Mouse (Mus musculus): ENCODE measurements around the gene Asic2.

Asic2 gene

GRCm38 (mm10) chr11:80858065-80858464, 1110.2 kb downstream of the Asic2 start, which contains the start of gene Spaca3:
Spaca3 (plus strand) TSS chr11:80858365.
- no peak for DNase-seq (ENCODE audit: low spot score in 2 of 2)

GRCm38 (mm10) chr11:80856827-80857226, 1111.4 kb downstream of the Asic2 start:
- no peak for DNase-seq (ENCODE audit: low spot score in 2 of 2)

GRCm38 (mm10) chr11:80854908-80855307, 1113.3 kb downstream of the Asic2 start:
- DNase-seq (ENCODE audit: low spot score in 2 of 2) = no peak

- no peak for DNase-seq (ENCODE audit: low spot score in 2 of 2)
Observed at GRCm38 (mm10) chr11:80854430-80854829, 1113.8 kb downstream of the Asic2 start.

- peak in 1 of 2 experiments; percentile 28 for DNase-seq (ENCODE audit: low spot score in 2 of 2)
Observed at GRCm38 (mm10) chr11:80853014-80853413, 1115.2 kb downstream of the Asic2 start.

GRCm38 (mm10) chr11:80851859-80852258, 1116.4 kb downstream of the Asic2 start:
- no peak for DNase-seq (ENCODE audit: low spot score in 2 of 2)

GRCm38 (mm10) chr11:80848131-80848530, 1120.1 kb downstream of the Asic2 start:
- DNase-seq (ENCODE audit: low spot score in 2 of 2) = no peak

GRCm38 (mm10) chr11:80846115-80846514, 1122.1 kb downstream of the Asic2 start:
- no peak for DNase-seq (ENCODE audit: low spot score in 2 of 2)

GRCm38 (mm10) chr11:80845486-80845885, 1122.8 kb downstream of the Asic2 start:
- DNase-seq (ENCODE audit: low spot score in 2 of 2) = no peak

GRCm38 (mm10) chr11:80843435-80843834, 1124.8 kb downstream of the Asic2 start:
- DNase-seq (ENCODE audit: low spot score in 2 of 2) = no peak

GRCm38 (mm10) chr11:80838724-80839123, 1129.5 kb downstream of the Asic2 start:
- DNase-seq (ENCODE audit: low spot score in 2 of 2) = no peak

- DNase-seq (ENCODE audit: low spot score in 2 of 2) = no peak
Observed at GRCm38 (mm10) chr11:80835841-80836240, 1132.4 kb downstream of the Asic2 start.

- DNase-seq (ENCODE audit: low spot score in 2 of 2) = no peak
Observed at GRCm38 (mm10) chr11:80835395-80835794, 1132.9 kb downstream of the Asic2 start.

Data from right cerebral cortex, adult 2 months (tissue).